Mouse (Mus musculus) cerebellum, postnatal 4 days (tissue): ENCODE results near the gene Smpd3.
A peak's percentile ranks its signal among the peaks of the same experiment; 100 is the strongest.

Experiments used
- DNase-seq, 2 experiments: peaks; one replicate each; pipeline ENCODE4 v3.0.0; 2022; ENCODE audit warnings: low spot score in 2 of 2, mixed read lengths in 1 of 2

The Smpd3 gene

DNA sequence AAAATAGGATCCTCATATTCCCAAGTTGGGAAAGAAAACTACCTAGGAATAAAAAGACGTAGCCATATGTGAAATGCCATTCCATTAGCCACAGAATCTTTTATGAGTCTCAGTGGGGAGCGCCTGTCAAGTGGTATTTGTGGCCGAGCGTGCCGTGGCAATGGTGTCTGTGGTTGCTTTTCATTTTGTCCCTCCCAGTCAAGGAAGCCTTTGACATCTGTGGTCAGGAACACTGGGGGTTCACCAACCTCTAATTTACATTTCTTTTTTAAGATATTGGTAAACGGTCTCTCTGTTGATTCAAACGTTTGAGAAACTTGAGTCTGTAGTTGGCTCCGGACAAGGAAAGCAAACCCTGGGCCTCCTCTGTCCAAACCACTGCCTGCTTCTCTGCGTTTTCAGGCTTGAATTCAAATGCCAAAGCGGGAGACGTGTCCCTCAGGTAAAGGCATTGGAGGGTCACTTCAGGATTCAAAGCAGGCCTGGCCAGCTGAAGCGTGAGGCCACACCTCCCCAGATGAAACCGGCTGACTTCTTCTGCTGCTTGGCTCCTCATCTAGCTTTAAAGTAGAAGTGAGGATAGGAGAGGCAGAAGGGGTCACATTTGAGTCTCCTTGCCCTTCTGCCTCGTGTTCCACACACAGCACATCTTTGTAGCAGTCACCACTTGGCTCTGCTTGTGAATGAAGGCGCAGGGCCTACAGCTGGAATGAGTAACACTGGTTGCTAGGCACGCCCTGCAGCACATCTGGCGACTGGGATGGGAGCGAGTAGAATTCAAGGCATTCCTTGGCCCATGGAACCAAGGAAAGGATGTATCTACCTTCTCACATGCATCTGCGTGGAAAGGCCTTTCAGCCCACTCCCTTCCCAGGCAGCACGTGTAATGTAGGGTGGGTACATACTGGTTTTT, 45.0 kb downstream of the Smpd3 start:
- DNase-seq = no peak

DNA sequence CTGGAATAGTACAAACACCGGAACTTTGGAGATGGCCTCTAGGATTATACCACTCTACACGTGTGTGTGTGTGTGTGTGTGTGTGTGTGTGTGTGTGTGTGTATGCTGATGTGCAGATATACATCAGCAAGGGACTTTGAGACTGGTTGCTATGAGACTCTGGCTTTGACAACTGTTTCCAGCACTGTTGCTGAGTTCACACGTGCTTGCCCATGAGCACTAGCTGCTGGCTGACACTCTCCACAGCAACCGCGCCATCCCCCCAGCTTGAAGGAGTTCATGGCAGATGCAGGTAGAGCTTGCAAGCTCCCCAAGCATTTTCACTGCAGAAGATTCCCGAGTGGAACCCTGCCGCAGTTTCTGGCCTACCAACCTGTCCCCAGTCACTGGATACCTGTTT, 48.3 kb downstream of the Smpd3 start:
- DNase-seq = no peak

DNA sequence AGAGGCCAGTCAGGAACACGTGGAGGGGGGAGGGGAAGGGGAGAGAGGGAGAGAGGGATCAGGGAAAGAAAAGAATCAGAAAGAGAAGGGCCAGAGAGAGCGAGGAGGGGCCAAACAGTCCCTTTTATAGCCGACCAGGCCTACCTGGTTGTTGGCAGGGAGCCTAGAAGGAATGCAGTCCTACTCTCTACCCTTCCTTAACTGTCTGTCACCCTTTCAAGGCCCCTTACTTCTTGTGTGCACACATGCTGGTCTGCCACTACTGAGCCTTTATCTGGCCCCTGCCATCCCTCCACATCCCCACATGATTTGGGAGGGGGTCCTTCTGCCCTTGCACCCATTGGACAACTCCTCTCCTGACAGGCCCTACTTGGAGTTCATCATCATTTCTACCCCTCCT, 49.1 kb downstream of the Smpd3 start:
- no peak for DNase-seq

DNA sequence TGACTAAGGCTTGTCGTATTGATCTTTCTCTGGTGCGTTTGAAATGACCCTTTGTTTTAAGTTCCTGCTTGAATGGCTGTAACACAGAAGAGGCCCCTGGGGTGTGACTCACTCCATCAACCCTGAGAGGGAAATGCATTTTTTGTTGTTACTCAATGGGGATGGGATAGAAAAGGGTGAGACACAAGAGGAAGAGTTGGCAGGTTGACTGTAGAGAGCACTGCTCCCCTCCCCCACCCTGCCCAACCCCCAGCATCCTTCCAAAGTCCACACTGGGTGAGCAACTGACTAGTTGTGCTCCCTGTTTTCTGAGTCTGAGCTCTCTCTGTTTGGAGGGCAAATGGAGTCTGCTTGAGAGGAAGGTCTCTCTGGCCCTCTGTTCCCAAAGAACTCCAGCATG, 50.3 kb downstream of the Smpd3 start:
- DNase-seq = no peak

DNA sequence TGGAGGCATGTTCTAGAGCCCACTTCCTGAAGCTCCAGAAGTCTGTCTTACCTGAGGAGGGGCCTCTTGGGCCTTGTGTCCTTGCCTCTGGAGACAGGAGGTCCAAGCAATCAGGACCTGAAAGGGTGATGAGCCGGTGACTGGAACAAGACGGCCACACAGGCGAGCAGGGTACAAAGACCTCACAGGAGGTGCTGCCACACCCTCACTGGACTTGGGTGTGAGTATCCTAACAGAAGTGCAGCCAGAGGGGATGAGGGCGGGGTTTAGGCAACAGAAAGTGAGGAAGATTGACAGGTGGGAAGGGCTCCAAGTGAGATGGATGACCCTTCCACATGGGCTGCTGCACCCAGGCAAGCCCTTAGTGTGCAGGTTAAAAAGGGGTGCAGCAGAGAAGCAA, 56.9 kb downstream of the Smpd3 start:
- no peak for DNase-seq

DNA sequence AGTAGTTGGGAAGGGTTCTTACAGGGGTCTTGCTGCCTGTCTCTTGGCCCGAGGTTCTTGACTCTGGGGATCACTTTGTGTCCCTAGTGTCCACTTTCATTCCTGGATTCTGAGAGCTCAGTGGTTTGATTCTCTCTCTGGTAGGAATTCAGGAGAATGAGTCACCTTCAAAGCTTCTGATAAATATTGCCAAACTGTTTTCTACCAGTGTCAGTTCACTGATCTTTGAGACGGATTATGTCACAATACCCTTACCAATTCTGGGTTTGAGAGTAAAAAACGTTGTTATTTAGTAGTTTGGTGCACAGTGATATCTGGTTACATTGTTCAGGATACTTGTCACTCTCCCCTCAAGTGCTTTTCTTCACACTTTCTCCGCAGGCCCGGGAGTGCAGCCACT, 57.6 kb downstream of the Smpd3 start:
- no peak for DNase-seq

DNA sequence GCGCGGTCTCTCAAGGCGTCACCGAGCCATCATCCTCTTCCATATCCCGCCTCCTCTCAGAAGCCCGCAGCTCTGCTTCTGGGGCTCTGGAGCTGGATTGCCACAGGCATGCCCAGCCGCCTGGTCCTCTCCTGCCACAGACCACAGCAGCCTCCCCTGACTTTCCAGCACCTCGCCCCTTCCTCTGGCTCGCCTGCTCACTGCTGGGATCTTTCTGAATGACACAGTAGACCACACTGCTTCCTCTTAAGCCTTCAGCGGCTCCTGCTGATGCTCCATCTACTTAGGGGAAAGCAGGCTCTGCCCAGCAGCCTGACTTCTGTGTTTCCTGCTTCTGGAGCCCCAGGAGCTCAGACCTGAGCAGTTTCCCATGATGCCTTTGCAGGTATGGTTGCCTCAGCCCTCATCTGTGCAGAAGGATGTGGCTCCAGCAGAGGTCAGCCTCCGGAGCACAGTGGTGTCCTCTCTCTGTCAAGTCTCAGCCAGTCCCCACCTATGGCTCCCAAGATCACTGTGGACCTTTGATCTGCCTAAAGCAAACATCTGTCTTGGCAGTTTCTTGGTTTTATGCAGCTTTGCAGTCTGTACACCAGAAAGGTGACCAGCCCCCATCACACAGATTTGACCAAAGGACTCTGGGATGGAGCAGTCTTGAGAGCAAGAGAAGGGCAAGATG, 59.3 kb downstream of the Smpd3 start:
- DNase-seq = no peak

DNA sequence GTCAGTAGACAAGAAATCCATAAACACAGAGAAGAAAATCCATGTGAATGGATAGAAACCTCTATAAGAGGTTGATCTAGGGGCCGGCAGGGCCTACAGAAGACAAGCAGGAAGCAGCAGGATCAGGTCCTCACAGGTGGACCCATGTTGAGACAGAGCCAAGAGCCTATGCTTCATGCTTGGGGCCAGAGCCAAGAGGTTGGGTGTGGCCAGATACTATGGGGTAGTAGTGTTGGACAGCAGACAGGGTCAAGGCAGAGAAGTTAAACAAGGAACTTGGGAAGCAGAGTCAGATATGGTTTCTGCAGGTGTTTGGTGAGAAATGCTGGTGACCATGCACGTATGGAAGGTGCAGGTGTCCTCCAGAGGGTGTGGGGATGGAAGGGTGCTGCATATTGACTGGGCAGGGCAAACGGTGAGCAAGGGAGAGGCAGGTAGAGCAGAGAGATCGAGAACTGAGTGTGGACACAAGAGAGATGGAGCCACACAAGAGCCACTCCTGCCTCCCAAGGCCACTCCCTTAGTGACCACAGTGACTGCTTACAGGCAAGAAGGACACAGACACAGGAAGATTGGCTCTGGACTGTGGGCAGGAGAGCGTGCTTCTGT, 61.0 kb downstream of the Smpd3 start:
- DNase-seq = no peak

DNA sequence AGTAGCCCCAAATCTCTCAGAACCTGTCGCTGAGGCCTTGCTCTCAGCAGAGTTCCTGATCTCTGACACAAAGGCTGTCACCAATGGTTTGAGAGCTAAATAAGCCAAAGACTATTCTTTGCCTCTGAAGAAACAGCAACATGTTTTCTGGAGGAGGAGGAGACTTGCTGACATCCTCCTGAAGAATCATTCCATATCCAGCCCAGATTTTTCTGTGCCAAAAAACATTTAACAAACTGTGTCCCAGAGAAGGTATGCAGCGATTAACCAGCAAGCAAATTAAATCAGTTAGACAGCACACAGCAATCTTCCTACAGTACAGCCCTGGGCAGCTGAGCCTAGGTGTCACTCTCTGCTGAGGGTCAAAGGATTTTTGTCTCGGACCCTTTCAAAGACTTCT, 64.3 kb downstream of the Smpd3 start:
- no peak for DNase-seq

DNA sequence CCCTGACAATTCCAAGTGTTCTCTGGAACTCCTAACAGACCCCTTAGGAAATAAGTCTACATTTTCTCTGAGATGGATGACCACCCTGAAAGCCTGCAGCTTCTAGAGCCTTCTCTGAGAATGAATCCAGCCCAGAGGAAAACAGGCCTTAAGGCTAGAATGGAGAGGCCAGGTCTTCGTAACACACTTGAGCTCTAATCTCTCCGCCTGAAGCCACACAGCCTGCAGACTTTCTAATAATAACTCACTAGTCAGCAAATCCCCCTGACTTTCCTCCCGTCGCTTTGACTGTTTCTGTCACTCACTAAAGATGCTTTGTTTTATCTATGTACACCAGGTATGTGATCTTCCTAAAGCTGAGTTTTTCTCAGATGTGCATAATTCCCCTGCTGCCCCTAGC, 66.4 kb downstream of the Smpd3 start:
- no peak for DNase-seq

DNA sequence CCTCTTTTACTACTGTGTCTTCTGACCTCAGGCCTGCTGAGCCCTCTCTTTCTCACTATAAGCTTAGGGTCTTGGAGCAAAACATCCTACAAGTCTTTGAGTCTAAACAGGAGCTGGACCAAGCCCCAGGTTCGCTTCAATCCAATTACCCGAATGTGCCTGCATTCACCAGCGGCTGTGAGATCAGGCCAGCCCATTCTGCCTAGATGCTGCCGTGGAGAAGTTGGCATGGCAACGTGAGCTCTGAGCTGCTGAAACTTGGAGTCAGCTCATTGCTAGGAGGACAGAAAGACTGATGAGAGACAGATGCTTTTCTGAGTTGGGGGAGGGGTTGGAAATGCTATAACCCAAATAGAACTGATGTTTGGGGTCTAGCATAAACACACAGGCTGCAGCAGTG, 67.0 kb downstream of the Smpd3 start:
- DNase-seq = no peak

DNA sequence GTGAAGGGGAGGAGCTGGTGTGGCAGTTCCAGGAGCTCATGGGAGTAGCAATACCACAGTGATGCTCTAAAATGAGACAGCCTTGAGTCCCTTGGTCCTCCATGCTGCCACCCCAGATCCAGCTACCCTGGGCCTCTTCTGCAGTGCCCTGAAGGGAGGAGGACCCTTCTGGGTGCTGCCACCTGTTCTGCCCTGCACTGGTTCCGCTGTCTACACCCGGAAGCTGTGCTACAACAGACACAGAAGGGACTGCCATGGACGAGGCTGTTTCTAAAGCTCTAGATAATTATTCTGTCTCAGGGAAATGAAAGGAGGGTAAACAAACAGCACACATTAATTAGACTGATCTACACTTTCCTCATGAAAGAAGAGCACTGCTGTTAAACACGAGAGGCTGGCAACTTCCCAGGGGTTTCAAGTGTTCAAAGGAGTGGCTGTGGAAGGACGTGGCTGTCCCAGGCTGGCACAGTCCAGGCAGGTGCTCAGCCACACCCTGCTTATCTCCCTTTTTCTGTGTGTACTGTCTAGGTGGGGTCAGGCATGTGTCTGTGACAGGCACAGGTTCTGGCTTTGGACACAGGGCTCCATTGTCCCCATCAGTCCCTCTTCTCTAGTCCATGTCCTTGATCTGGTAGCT, 69.0 kb downstream of the Smpd3 start:
- DNase-seq = no peak

DNA sequence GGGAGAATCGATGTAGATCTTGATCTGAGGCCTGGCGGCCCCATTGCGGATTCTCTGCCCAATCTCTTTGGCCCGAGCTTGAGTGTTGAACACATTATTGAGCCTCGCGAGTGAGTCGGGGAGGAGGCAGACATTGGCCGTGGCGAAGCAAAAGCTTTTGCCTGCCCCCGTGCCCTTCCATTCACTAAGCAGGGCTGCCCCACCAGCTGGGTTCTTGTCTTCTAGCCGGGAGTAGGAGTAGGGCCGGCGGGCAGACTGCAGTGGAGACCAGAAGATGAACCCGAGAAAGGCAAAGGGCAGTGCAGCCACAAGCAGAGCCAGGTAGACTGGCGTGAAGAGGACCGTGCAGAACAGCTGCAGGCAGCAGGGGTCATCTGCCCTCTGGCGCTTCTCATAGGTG, 72.4 kb downstream of the Smpd3 start:
- DNase-seq = no peak

DNA sequence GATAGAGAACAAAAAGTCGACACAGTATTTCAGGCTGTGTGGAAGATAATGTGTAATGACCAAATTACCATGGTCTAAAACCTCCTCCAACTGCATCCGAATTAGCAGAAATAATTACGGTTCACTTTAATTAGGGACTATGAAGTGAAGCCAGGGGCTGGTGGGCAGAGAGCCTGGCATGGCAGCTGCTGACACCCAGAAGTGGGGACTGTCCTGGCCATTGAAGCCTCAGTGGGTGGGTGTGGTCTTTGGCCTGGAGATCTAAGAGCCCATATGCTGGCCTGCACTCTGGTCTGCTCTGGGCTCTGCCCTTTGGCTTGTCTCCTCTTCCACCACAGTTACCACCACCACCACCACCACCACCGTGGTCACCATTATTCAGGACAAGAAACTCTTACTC, 73.9 kb downstream of the Smpd3 start:
- DNase-seq = no peak

DNA sequence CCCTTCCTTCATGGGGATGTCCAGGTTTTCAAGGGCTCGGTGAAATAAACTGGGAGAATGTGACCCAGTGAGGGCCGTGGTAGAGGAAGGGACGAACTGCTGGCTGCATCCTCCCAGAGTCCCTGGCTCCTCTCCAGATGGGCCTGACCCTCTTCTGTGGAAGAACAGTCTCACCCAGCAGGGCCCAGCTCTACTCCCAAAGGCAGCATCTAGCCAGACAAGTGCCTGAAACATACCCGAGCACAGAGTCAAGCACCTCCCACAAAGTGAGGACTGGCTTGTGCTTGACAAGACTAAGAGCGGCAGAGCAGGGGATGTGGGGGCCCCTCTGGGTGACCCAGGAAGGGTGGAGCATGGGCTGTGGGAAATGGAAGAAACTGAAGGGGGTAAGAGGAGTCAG, 75.4 kb downstream of the Smpd3 start:
- DNase-seq = no peak

DNA sequence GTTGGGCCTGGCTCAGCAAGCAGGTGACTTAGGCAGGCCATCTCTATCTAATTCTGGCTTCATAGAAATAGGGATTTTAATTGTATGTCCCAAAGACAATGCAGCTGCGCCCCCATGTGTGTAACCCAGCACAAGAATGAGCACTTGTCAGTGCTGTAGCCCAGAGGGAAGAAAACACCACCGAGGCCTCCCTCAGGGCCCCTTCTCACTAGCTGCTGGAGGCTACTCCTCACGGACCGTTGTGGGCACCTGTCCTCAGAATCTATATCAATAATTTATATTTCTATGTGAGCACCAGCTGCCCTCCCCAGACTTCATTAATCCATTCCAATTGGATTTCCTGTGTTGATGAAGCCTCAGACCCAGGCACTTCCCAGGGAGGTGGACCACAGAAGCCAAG, 76.9 kb downstream of the Smpd3 start:
- DNase-seq = no peak

DNA sequence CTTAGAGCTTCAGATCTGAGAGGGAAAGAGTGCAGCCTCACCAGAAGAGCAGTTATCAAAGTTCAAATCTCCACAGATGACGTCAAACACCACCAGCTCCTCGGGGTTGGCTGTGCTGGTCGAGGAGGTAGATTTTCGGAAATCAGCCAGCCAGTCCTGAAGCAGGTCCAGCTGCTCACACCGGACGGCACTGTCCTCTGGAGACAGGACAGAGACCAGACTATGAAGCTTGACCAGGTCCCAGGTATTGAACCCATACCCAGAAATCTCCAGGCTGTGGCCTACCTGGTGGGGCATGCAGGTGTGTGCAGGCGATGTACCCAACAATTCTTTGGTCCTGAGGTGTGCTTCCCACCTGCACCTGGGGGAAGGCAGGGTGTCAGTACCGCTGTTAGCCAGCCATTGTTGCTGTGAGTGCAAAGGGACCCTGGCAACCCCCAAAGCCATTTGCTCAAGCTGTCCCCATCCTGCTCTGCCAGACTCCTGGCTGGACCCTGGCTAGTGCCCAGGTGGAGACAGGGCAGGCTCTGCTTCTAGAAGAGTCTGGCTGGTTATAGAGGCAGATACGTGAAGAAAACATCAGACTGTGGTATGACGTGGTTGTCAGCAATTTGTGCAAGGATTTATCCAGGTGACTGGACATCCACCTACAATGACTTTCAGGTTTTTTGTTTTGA, 78.1 kb downstream of the Smpd3 start:
- DNase-seq = peak in 1 of 2 experiments; percentile 34

DNA sequence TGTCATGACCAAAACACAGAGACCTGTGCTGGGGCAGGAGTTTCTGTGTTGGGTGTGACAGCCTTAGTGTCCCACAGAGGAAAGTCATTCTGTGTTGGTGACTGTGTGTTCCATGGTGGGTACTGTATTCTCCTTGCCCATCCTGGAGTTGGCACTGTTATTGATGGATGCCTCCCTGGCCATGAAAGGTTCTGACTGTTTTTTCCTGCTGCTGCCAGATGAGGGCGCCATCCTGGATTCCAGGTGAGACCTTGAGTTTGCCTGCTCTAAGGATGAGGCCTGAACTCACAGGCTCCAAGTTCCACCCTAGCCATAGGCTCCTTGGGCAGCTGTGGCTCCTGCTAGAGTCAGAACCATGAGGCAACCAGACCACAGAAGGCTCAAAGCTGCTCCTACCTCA, 79.6 kb downstream of the Smpd3 start:
- DNase-seq = no peak

DNA sequence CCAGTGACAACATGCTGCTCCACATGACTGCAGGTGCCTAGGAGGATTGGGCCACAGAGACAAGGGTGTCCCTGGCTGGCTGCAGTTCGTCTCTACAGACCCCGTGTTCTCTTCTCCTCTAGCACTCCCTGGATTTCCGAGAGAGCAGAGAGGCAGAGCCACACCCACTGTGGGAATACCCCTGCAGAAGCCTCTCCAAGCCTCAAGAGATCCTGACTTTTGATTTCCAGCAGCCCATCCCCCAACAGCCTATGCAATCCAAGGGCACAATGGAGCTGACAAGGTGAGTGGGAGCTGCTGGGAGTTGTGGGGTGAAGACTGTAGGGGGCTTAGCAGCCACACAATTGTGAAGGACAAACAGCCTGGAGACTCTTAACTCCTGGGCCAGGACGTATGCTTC, 87.6 kb downstream of the Smpd3 start:
- no peak for DNase-seq

DNA sequence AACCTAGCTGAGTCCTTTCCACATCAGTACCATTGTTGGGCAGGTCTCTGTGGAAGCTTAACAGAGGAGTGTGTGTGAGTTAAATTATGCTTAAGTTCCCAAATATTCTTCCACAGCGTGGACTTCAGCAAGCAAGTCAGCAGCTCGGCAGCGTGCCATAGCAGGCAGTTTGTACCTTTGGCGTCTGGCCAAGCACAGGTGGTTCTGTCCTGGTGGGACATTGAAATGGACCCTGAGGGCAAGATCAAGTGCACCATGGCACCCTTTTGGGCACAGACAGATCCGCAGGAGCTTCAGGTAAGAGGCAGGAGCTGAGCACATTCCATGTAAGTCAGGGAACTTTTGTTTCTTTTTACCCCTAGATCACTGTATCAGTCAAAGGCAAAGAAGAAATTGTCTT, 100.7 kb downstream of the Smpd3 start:
- no peak for DNase-seq

DNA sequence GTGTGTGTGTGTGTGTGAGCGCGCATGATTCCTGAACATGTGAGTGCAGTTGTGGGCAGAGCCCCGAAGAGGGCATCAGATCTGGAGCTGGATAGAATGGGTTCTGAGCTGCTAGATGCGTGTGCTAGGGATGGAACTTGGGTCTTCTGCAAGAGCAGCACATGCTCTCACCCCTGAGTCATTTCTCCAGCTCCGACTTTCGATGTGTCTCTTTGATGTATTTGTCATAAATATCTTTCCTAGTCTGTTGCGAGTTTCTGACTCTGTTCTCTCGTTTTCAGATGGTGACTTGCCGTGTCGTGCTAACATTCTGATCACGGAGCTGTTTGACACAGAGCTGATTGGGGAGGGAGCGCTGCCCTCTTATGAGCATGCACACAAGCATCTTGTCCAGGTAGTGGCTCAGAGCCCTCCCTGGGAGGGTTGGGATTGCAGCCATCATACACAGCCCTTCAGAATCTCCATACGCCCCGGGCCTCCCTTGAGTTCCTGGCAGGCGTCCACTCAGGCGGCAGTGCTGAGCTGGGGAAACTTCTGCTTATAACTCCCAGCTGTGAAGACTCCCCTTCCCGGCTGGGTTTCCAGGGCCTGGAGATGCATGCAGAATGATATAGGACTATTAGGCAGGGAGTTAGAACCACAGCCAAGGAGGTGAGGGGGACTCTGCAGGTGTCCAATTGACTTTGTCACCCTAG, 103.1 kb downstream of the Smpd3 start:
- DNase-seq = no peak
